Mouse (Mus musculus): Measurements from ENCODE around the gene Phgdh. TPM values are rescaled to one million over a fixed set of nuclear protein-coding genes. Genes with fewer than 3 reads are reported as not detected.

Phgdh gene
- polyA plus RNA-seq, 1 experiment from 2014 or later = 585 TPM

GRCm38 (mm10) chr3:98335886-98336285, 3.9 kb downstream of the Phgdh start:
- Histone ChIP-seq H3K27ac (ENCODE audit: low read length) (no peak overlapping the region; the same call in 1 of the 2 replicates), H3K4me2 (replicated peaks; ENCODE audit: low read depth, low read length) (peak overlapping the region; percentile 91; the same call in 1 of the 2 replicates), H3K9me3 (ENCODE audit: low read length) (no peaks in the 10 kb centered on the region), H3K4me3 (ENCODE audit: low read length) (no peak overlapping the region), H3K27me3 (ENCODE audit: insufficient read depth, low read length) (no peaks in the 10 kb centered on the region), H3K36me3 (ENCODE audit: insufficient read depth, low read length) (peaks cover 16% of the 10 kb centered on the region; the same call in 1 of the 2 replicates), H3K4me1 (ENCODE audit: insufficient read depth, low read length) (peaks cover 42% of the 10 kb centered on the region), H3K9ac (replicated peaks; ENCODE audit: low read length) (no peak overlapping the region)
- no peak for ATAC-seq (ENCODE audit: low FRiP score, low TSS enrichment)
- WGBS = 76% methylated on average over 7 of the region's 7 CpGs

- ATAC-seq (ENCODE audit: low FRiP score, low TSS enrichment) = no peak
- H3K36me3 ChIP-seq (ENCODE audit: insufficient read depth, low read length) = peaks cover 17% of the 10 kb centered on the region; the same call in 1 of the 2 replicates
- no peak overlapping the region for H3K9ac ChIP-seq (replicated peaks; ENCODE audit: low read length)
- no peak overlapping the region for H3K4me2 ChIP-seq (replicated peaks; ENCODE audit: low read depth, low read length)
- peaks cover 41% of the 10 kb centered on the region for H3K4me1 ChIP-seq (ENCODE audit: insufficient read depth, low read length)
- no peak overlapping the region; the same call in 1 of the 2 replicates for H3K27ac ChIP-seq (ENCODE audit: low read length)
- no peaks in the 10 kb centered on the region for H3K9me3 ChIP-seq (ENCODE audit: low read length)
- H3K4me3 ChIP-seq (ENCODE audit: low read length) = no peak overlapping the region
- no peaks in the 10 kb centered on the region for H3K27me3 ChIP-seq (ENCODE audit: insufficient read depth, low read length)
These were observed 4.5 kb downstream of the Phgdh start for GRCm38 (mm10) chr3:98335331-98335730.

GRCm38 (mm10) chr3:98334010-98334409, 5.8 kb downstream of the Phgdh start:
- Histone ChIP-seq H3K27ac (ENCODE audit: low read length) (no peak overlapping the region), H3K36me3 (ENCODE audit: insufficient read depth, low read length) (peaks cover 17% of the 10 kb centered on the region), H3K27me3 (ENCODE audit: insufficient read depth, low read length) (no peaks in the 10 kb centered on the region), H3K9ac (replicated peaks; ENCODE audit: low read length) (no peak overlapping the region), H3K4me3 (ENCODE audit: low read length) (no peak overlapping the region), H3K4me2 (replicated peaks; ENCODE audit: low read depth, low read length) (no peak overlapping the region), H3K9me3 (ENCODE audit: low read length) (no peaks in the 10 kb centered on the region), H3K4me1 (ENCODE audit: insufficient read depth, low read length) (peaks cover 39% of the 10 kb centered on the region)
- WGBS = 73% methylated on average over 2 of the region's 2 CpGs
- ATAC-seq (ENCODE audit: low FRiP score, low TSS enrichment) = peak; percentile 62

- Histone ChIP-seq H3K4me2 (replicated peaks; ENCODE audit: low read depth, low read length) (no peak overlapping the region), H3K9ac (replicated peaks; ENCODE audit: low read length) (no peak overlapping the region), H3K4me3 (ENCODE audit: low read length) (no peak overlapping the region), H3K9me3 (ENCODE audit: low read length) (no peaks in the 10 kb centered on the region), H3K4me1 (ENCODE audit: insufficient read depth, low read length) (no peaks in the 10 kb centered on the region), H3K27ac (ENCODE audit: low read length) (no peak overlapping the region), H3K27me3 (ENCODE audit: insufficient read depth, low read length) (no peaks in the 10 kb centered on the region), H3K36me3 (ENCODE audit: insufficient read depth, low read length) (peaks cover 79% of the 10 kb centered on the region)
- ATAC-seq (ENCODE audit: low FRiP score, low TSS enrichment) = no peak
- 82% methylated on average over 9 of the region's 9 CpGs for WGBS
These were observed 15.6 kb downstream of the Phgdh start for GRCm38 (mm10) chr3:98324235-98324634.

GRCm38 (mm10) chr3:98322209-98322608, 17.6 kb downstream of the Phgdh start:
- H3K27ac ChIP-seq (ENCODE audit: low read length) = no peak overlapping the region
- H3K4me2 ChIP-seq (replicated peaks; ENCODE audit: low read depth, low read length) = no peak overlapping the region
- no peaks in the 10 kb centered on the region for H3K27me3 ChIP-seq (ENCODE audit: insufficient read depth, low read length)
- no peak for ATAC-seq (ENCODE audit: low FRiP score, low TSS enrichment)
- WGBS = 91% methylated on average over 5 of the region's 5 CpGs
- H3K4me1 ChIP-seq (ENCODE audit: insufficient read depth, low read length) = no peaks in the 10 kb centered on the region
- H3K4me3 ChIP-seq (ENCODE audit: low read length) = no peak overlapping the region
- no peak overlapping the region for H3K9ac ChIP-seq (replicated peaks; ENCODE audit: low read length)
- no peaks in the 10 kb centered on the region for H3K9me3 ChIP-seq (ENCODE audit: low read length)
- H3K36me3 ChIP-seq (ENCODE audit: insufficient read depth, low read length) = peaks cover 74% of the 10 kb centered on the region

- Histone ChIP-seq H3K27me3 (ENCODE audit: insufficient read depth, low read length) (no peaks in the 10 kb centered on the region), H3K4me2 (replicated peaks; ENCODE audit: low read depth, low read length) (no peak overlapping the region), H3K9ac (replicated peaks; ENCODE audit: low read length) (no peak overlapping the region), H3K9me3 (ENCODE audit: low read length) (no peaks in the 10 kb centered on the region), H3K4me3 (ENCODE audit: low read length) (no peak overlapping the region), H3K27ac (ENCODE audit: low read length) (no peak overlapping the region), H3K36me3 (ENCODE audit: insufficient read depth, low read length) (peaks cover 54% of the 10 kb centered on the region), H3K4me1 (ENCODE audit: insufficient read depth, low read length) (no peaks in the 10 kb centered on the region)
- no peak for ATAC-seq (ENCODE audit: low FRiP score, low TSS enrichment)
- 72% methylated on average over 2 of the region's 2 CpGs for WGBS
These were observed 20.6 kb downstream of the Phgdh start for GRCm38 (mm10) chr3:98319190-98319589.

- H3K9me3 ChIP-seq (ENCODE audit: low read length) = no peaks in the 10 kb centered on the region
- no peak overlapping the region for H3K4me2 ChIP-seq (replicated peaks; ENCODE audit: low read depth, low read length)
- 66% methylated on average over 3 of the region's 3 CpGs for WGBS
- H3K9ac ChIP-seq (replicated peaks; ENCODE audit: low read length) = no peak overlapping the region
- no peak for ATAC-seq (ENCODE audit: low FRiP score, low TSS enrichment)
- peaks cover 39% of the 10 kb centered on the region for H3K36me3 ChIP-seq (ENCODE audit: insufficient read depth, low read length)
- H3K4me3 ChIP-seq (ENCODE audit: low read length) = no peak overlapping the region
- H3K27ac ChIP-seq (ENCODE audit: low read length) = no peak overlapping the region
- no peaks in the 10 kb centered on the region for H3K27me3 ChIP-seq (ENCODE audit: insufficient read depth, low read length)
- no peaks in the 10 kb centered on the region for H3K4me1 ChIP-seq (ENCODE audit: insufficient read depth, low read length)
These were observed 22.6 kb downstream of the Phgdh start for GRCm38 (mm10) chr3:98317143-98317542.

GRCm38 (mm10) chr3:98315181-98315580, 24.6 kb downstream of the Phgdh start:
- Histone ChIP-seq H3K27me3 (ENCODE audit: insufficient read depth, low read length) (no peaks in the 10 kb centered on the region), H3K36me3 (ENCODE audit: insufficient read depth, low read length) (peaks cover 27% of the 10 kb centered on the region), H3K9ac (replicated peaks; ENCODE audit: low read length) (no peak overlapping the region), H3K27ac (ENCODE audit: low read length) (no peak overlapping the region), H3K4me3 (ENCODE audit: low read length) (no peak overlapping the region), H3K4me1 (ENCODE audit: insufficient read depth, low read length) (no peaks in the 10 kb centered on the region), H3K9me3 (ENCODE audit: low read length) (no peaks in the 10 kb centered on the region), H3K4me2 (replicated peaks; ENCODE audit: low read depth, low read length) (no peak overlapping the region)
- ATAC-seq (ENCODE audit: low FRiP score, low TSS enrichment) = no peak
- 63% methylated on average over 2 of the region's 2 CpGs for WGBS

GRCm38 (mm10) chr3:98313294-98314155, 26.3 kb downstream of the Phgdh start:
- H3K4me1 ChIP-seq (ENCODE audit: insufficient read depth, low read length) = no peaks in the 10 kb centered on the region
- 0 out of 2 replicates have a peak, but pooled peaks have one; percentile 13 for ATAC-seq (ENCODE audit: low FRiP score, low TSS enrichment)
- 72% methylated on average over 9 of the region's 9 CpGs for WGBS
- no peak overlapping the region for H3K9ac ChIP-seq (replicated peaks; ENCODE audit: low read length)
- H3K36me3 ChIP-seq (ENCODE audit: insufficient read depth, low read length) = peaks cover 16% of the 10 kb centered on the region
- H3K9me3 ChIP-seq (ENCODE audit: low read length) = no peaks in the 10 kb centered on the region
- H3K27ac ChIP-seq (ENCODE audit: low read length) = no peak overlapping the region
- no peak overlapping the region for H3K4me3 ChIP-seq (ENCODE audit: low read length)
- H3K27me3 ChIP-seq (ENCODE audit: insufficient read depth, low read length) = no peaks in the 10 kb centered on the region
- H3K4me2 ChIP-seq (replicated peaks; ENCODE audit: low read depth, low read length) = no peak overlapping the region

- H3K4me2 ChIP-seq (replicated peaks; ENCODE audit: low read depth, low read length) = no peak overlapping the region
- H3K27ac ChIP-seq (ENCODE audit: low read length) = no peak overlapping the region
- peak; percentile 80 for ATAC-seq (ENCODE audit: low FRiP score, low TSS enrichment)
- no peaks in the 10 kb centered on the region for H3K9me3 ChIP-seq (ENCODE audit: low read length)
- WGBS = 22% methylated on average over 6 of the region's 7 CpGs
- peaks cover 10% of the 10 kb centered on the region for H3K36me3 ChIP-seq (ENCODE audit: insufficient read depth, low read length)
- H3K27me3 ChIP-seq (ENCODE audit: insufficient read depth, low read length) = no peaks in the 10 kb centered on the region
- H3K9ac ChIP-seq (replicated peaks; ENCODE audit: low read length) = no peak overlapping the region
- H3K4me3 ChIP-seq (ENCODE audit: low read length) = no peak overlapping the region
- no peaks in the 10 kb centered on the region for H3K4me1 ChIP-seq (ENCODE audit: insufficient read depth, low read length)
These were observed 26.9 kb downstream of the Phgdh start for GRCm38 (mm10) chr3:98312867-98313266.

All from kidney, embryonic 16.5 days (tissue).